Mouse (Mus musculus) urinary bladder, adult 18-20 months (tissue): ENCODE data around the gene Dock1.

Source experiments
- DNase-seq, 2 experiments: peaks; one replicate each; pipeline ENCODE4 v3.0.0; 2022; ENCODE audit warnings: low spot score in 2 of 2, mixed read lengths in 2 of 2

Gene Dock1

DNA sequence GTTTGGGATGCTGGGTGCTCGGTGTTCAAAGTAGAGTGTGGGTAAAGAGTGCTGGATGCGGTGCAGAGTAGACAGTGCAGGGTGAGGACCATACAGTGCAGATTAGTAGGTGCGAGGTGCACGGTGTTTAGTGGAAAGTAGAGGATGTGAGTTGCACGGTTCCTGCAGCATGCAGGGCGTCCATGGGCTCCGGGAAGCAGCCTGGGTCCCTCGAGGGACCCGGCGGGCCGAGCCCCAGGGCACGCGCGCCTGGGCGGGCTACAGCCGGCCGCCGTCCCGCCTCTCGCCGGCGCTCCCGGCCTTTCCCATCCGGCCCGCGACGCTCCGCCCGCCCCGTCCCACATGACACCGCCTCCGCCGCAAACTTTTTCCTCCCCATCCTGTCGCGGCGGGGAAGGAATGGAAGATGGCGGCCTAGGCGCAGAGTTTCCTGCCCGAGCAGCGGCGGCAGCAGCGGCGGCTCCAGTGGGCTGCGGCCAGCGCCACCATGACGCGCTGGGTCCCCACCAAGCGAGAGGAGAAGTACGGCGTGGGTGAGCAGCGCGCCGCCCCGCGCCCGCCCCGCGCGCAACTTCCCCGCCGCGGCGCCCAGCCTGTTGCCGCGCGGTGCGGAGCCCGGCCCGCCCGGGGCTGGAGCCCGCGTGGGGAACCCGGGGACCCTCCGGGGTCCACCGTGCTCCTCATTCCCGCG is at the start of gene Dock1:
Dock1 (plus strand) TSS at position 343 of the 691 bp plus-strand sequence.
- peak; percentile 67 to 70 for DNase-seq

GRCm38 (mm10) chr7:134627906-134628305 is 42.5 kb upstream of the Dock1 start:
- no peak for DNase-seq

GRCm38 (mm10) chr7:134650246-134650830 is 20.1 kb upstream of the Dock1 start:
- DNase-seq, result no peak

DNA sequence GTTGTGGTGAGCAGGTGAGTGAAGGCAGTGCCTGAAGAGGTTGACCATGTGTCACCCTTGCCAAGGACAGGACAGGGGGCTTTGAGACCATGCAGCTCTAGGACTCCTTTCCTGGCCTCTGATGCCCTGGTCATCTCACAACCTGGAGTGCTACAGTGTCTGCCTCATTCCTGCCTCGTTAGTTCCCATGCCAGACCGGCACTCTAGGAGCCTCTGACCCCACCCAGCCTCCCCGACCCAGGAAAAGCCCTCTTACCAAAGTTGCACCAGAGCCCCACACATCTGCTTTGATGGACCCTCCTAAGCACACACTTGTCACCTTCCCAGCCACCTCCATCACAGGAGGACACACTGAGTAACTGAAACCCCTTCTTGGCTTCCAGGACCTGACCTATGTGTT is 19.4 kb upstream of the Dock1 start:
- no peak for DNase-seq

GRCm38 (mm10) chr7:134663241-134663640 is 7.2 kb upstream of the Dock1 start:
- no peak for DNase-seq

DNA sequence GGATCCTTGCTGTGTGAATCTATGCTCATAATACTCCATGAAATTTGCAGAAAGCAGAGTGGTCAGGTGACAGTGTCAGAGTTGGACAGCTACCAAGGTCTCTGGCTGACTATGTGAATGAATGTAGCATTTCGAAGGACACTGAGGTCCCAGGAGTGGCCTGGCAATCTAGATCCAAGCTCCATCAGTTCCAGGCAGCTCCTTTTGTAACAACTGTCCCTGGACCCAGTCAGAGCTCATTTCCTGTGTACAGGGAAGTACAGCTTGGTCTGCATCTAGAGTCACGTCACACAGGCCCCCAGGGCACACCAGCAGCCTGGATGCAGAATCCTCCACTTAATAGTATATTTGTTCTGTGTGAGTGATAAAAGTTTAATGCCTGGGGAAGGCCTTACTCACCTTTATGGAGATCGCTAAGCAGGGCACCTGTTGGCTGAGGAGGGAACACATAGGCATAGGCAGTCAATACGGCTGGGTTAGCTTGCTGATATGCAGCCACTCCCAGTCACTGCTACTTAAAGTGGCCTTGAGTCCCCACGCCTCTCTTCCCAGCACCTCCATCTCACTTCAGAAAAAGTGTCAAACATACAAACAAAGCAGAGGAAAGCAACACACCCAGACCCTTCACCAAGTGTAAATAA is 4.7 kb upstream of the Dock1 start:
- DNase-seq, result no peak

DNA sequence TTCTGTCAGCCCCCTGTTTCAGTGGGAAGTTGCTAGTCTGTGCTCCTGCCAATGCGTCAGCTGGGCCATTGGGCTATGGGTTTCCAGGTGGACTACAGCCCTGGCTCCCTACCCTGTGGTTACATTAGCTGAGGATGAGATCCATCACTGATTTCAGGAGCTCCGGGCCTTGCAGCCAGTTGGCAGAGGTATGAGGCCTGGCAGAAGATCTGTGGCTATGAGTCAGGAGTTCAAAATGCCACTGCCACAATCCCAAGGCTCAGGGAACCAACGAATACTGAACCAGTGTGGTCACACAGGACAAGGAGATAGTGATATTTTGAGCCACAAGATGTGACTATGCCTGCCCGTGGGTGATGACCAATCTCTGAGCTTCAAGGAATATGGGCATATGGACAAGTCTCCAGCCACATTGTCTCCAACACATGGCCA is 3.2 kb upstream of the Dock1 start:
- DNase-seq, result no peak

DNA sequence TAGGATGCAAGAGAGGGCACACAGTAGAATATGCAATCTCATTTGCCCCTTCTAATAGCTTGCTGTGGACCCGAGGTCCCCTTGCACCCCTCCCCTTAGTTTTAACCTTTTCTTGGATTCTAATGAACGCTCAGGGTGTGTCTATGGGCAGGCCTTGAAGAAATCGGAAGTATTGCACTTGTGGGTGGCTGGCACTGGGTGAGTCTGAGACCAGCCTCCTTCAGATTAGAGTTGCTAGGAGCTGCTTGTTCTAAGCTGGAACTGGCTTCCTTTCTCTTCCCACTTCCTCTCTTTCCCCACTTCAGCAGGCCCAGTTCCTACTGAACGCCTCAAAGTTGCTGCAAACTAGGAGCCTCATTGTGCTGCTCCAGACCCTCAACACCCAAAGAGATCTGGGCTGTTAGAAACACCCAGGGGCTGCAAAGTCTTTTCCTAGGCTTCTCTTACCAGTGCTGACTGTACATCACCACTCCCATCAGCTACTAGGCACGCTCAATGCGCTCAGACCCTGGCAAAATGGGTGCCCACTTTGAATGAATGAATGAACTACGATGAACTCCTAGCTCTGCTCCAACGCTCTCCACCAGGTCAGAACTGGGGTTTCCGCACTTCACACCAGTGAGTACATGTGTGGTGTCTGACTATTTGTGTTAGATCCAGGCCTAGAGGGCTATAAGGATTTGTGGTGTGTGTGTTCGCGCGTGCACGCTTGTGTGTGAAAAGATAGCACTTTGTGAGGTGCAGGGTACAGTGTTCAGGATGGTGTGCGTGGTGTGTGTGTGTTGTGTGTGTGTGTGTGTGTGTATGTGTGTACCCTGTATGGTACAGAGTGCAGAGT is 761 bp upstream of the Dock1 start:
- no peak for DNase-seq

DNA sequence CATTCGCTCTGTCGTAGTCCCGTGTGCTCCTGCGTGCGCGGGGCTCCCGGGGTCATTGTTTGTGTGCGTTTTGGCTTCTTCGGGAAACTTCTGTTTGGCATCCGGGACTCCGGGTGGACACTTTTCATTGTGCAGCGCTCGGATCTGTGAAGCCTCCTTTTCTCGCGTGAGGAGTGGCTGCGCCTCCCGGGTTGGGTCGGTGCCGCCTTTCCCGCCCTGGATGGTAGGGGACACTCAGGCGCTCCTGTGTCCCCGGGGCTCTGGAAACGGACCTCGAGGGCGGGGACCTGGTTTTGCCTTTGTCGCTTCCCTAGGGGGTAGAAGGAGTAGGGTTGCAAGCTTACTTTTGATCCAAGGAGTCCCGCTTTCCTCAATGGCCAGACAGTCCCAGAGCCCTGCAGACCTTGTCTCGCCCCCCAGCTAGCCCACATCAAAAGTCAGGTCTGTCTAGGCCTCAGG is 578 bp downstream of the Dock1 start:
- DNase-seq, result peak; percentile 13 to 53

GRCm38 (mm10) chr7:134671467-134671901 is 1.0 kb downstream of the Dock1 start:
- DNase-seq, result peak in 1 of 2 experiments; percentile 26

- no peak for DNase-seq
These were observed 2.7 kb downstream of the Dock1 start for GRCm38 (mm10) chr7:134673135-134673534.

DNA sequence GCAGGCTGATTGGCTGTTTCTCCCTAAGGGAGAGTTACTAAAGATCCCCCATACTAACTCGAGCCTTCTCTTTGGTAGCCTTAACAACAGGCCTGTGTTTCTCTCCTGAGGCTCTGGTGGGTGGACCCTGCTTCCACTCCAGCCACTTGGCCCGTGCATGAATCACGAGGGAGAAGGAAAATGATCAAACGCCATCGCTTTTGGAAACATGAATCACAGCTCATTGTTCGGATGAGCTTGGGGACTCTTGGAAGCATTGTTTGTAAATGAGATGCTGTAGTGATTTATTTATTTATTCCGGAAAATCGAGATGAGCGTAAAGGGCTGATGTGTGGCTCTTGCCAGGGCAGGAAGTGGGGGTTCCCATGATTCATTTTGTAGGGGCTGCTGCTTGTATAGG is 3.5 kb downstream of the Dock1 start:
- no peak for DNase-seq

DNA sequence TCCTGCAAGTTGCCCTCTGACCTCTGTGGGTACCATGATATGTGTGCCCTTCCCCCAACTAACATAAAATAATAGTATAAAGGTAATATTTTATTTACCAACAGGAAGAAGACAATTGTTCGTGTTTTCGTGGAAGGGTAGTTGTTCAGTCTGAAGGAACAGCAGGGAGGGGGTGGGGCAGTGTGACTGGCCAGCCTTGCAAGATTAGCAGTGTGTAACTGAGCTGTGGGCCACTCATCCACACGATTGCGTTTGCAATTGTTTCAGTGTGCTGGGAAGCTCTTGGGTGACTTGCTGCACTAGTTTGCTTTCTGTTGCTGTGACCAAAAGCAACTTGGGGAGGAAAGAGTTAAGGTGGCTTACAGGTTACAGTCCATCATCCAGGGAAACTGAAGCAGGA is 7.4 kb downstream of the Dock1 start:
- DNase-seq, result no peak

GRCm38 (mm10) chr7:134679314-134680158 is 9.1 kb downstream of the Dock1 start:
- DNase-seq, result no peak

GRCm38 (mm10) chr7:134680161-134680560 is 9.7 kb downstream of the Dock1 start:
- DNase-seq, result no peak

DNA sequence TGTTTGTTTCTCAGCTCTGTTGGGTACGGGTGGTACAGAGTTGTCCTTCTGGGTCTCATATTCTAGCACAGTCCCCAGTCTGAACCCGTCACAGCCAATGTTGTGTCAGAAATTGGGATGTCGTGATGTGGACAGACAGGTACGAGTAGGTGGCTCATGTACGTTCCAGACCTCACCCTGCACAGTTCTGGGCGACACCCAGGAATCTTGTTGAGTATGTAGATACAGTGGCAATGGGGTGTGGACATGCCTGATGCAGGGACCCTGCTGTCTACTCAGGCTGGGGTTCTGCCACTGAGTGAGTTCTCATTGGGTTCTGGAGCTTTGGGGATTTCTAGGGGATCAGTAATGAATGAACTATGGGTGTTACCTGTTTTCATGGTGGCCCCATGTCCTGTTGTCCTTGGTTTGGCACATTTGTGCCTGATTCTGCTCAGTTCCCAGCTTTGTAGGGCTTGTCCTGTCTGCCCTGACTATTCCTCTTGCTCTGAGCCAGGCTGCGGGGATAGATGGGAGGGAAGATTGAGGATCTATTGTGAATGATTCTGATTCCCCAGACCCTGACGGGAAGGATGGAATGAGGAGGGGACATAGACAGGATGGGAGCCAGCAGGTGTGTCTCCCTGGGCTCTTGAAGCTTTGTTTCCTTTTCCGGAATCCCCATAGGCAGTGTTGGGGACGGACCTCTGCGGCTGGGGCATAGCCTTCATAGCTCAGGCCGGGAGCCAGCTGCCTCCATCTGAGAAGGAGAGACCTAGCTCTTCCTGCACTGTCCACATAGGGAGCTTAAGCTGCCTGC is 11.5 kb downstream of the Dock1 start:
- DNase-seq, result no peak

DNA sequence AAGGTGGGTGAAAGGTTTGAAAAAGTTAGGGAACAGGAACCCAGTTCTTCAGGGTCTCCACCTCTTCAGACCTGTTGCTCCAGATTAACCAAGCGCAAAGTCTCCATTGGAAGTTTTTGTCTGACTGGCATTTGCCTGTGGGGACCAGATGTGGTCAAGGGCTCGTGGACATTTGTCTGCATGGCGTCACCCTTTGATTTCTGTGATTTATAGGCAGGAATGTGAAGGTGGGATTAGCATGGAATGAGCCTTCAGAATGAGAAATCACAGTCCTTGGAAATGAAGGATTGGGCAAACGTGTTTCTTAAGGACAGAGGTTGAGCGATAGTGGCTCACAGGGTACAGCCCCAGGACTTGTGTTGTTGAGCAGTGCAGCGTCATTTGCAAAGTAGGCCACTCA is 17.9 kb downstream of the Dock1 start:
- no peak for DNase-seq

- DNase-seq, result no peak
These were observed 19.7 kb downstream of the Dock1 start for GRCm38 (mm10) chr7:134690118-134690517.

- no peak for DNase-seq
These were observed 20.4 kb downstream of the Dock1 start for GRCm38 (mm10) chr7:134690806-134691205.

DNA sequence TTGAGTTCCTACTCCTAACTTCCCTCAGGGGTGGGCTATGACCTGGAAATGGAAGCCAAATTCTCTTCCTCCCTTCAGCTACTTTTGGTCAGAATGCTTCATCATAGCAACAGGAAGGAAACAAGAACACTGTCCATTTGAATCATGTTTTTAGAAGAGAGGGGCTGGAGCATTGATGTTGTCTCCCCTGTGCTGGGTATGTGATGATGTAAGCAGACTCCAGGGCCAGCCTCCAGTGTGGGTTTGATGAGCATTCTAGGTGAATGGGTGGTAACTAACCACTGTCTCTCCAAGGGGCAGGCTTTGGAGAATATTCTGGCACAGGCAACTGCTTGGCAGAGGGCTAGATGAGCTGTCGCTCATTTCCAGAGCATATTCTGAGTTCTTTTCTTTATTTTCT is 22.9 kb downstream of the Dock1 start:
- DNase-seq, result no peak
